Mouse (Mus musculus) ES-E14 (cell line): Measurements from ENCODE around the gene Tbck. TPM values are rescaled to one million over a fixed set of nuclear protein-coding genes. Genes with fewer than 3 reads are reported as not detected.

Experiments used
- DNase-seq: peaks from one replicate; pipeline ENCODE4 v3.0.0-alpha.2; 2013; ENCODE audit warnings: low read depth, low spot score
- H3K27ac ChIP-seq: 2 replicates; pipeline ENCODE4 v1.5.1; 2012; ENCODE audit warnings: low read depth, mild to moderate bottlenecking, low read length, moderate library complexity, mixed read lengths; ENCODE audit not compliant: poor library complexity, insufficient read depth, severe bottlenecking
- H3K36me3 ChIP-seq: 2 replicates; pipeline ENCODE4 v1.6.1; 2012; ENCODE audit warnings: mild to moderate bottlenecking, low read length, moderate library complexity, mixed read lengths; ENCODE audit not compliant: control insufficient read depth, poor library complexity, insufficient read depth, severe bottlenecking
- H3K4me1 ChIP-seq, 2 experiments: fragments of 150-350 bp in 1 of 2; sonication (generic) in 1 of 2; 2 replicates each; pipeline ENCODE4 v1.6.1; 2012; ENCODE audit warnings: low read length in 2 of 2, mild to moderate bottlenecking in 1 of 2, mixed read lengths in 1 of 2; ENCODE audit not compliant: control insufficient read depth in 2 of 2, insufficient read depth in 2 of 2, poor library complexity in 1 of 2
- H3K4me3 ChIP-seq, 2 experiments: fragments of 150-350 bp in 1 of 2; sonication (generic) in 1 of 2; 2 replicates each; pipeline ENCODE4 v1.5.1; 2012; ENCODE audit warnings: low read length in 2 of 2, low read depth in 1 of 2, mild to moderate bottlenecking in 1 of 2, mixed read lengths in 1 of 2; ENCODE audit not compliant: insufficient read depth in 1 of 2, poor library complexity in 1 of 2, severe bottlenecking in 1 of 2
- H3K9ac ChIP-seq: 2 replicates; pipeline ENCODE4 v1.6.1; 2012; ENCODE audit warnings: low read depth, mild to moderate bottlenecking, low read length, mixed read lengths; ENCODE audit not compliant: poor library complexity, insufficient read depth, severe bottlenecking
- H3K9me3 ChIP-seq: fragments of 150-350 bp; sonication (generic); 2 replicates; pipeline ENCODE4 v1.6.1; 2012; ENCODE audit warnings: low read depth, mild to moderate bottlenecking, low read length; ENCODE audit not compliant: control insufficient read depth, insufficient read depth
- CHD2 ChIP-seq: IDR thresholded peaks from 2 replicates; pipeline ENCODE4 v1.6.1; 2014; ENCODE audit warnings: mild to moderate bottlenecking, low read depth, low read length, inconsistent platforms
- HCFC1 ChIP-seq: IDR thresholded peaks from 2 replicates; pipeline ENCODE4 v1.6.1; 2012; ENCODE audit warnings: low read length, inconsistent platforms, borderline replicate concordance; ENCODE audit not compliant: insufficient read depth
- MAFK ChIP-seq: IDR thresholded peaks from 2 replicates; pipeline ENCODE4 v1.6.1; 2014; ENCODE audit warnings: mild to moderate bottlenecking, low read depth, low read length, inconsistent platforms; ENCODE audit not compliant: insufficient read depth
- ZC3H11A ChIP-seq: IDR thresholded peaks from 2 replicates; pipeline ENCODE4 v1.6.1; 2012; ENCODE audit warnings: low read depth, mild to moderate bottlenecking, inconsistent platforms, low read length, borderline replicate concordance
- ZNF384 ChIP-seq: IDR thresholded peaks from 2 replicates; pipeline ENCODE4 v1.6.1; 2012; ENCODE audit warnings: low read depth, low read length, inconsistent platforms
- in situ Hi-C, 2 experiments: fragments of 600-800 bp; cut with MboI; formaldehyde crosslinking; loops; one replicate each; pipeline ENCODE4 v1.15.1; 2025; ENCODE audit warnings: low sequenced_read_pairs in 2 of 2, inconsistent platforms in 1 of 2; ENCODE audit not compliant: unreplicated experiment in 2 of 2
- total RNA-seq: library from RNA; depleted of rRNA; stranded (reverse); fragments of 300-350 nt; gene quantifications from 2 replicates; pipeline ENCODE4 v1.2.3, GENCODE M21; 2012

Tbck gene
- total RNA-seq, 1 experiment, result 8.4 TPM

- no peak overlapping the region for H3K27ac ChIP-seq
- in situ Hi-C loops, result no loop called here
Measured at GRCm38 (mm10) chr3:132864986-132865385, 181.0 kb downstream of the Tbck start.

GRCm38 (mm10) chr3:132865596-132865995 lies 181.7 kb downstream of the Tbck start:
- no peak for TF ChIP-seq ZC3H11A
- in situ Hi-C loops, result no loop called here
- Histone ChIP-seq H3K9ac (no peak overlapping the region), H3K4me3 (no peak overlapping the region), H3K36me3 (no peaks in the 10 kb centered on the region), H3K9me3 (no peaks in the 10 kb centered on the region), H3K4me1 (no peaks in the 10 kb centered on the region), H3K27ac (no peak overlapping the region)
- DNase-seq, result no peak

More at GRCm38 (mm10) chr3:132864986-132865385, 181.0 kb downstream of the Tbck start:
- Histone ChIP-seq H3K4me1 (peaks cover 0 to 1% of the 10 kb centered on the region in 2 experiments; a peak in 2 of 4 replicates), H3K9me3 (no peaks in the 10 kb centered on the region), H3K4me3 (no peak overlapping the region), H3K36me3 (no peaks in the 10 kb centered on the region), H3K9ac (no peak overlapping the region)
- DNase-seq, result no peak
- TF ChIP-seq CHD2 (no peak), ZC3H11A (no peak), MAFK (no peak)

GRCm38 (mm10) chr3:132866984-132867383 lies 183.0 kb downstream of the Tbck start:
- Histone ChIP-seq H3K4me3 (no peak overlapping the region), H3K27ac (no peak overlapping the region), H3K9me3 (no peaks in the 10 kb centered on the region), H3K9ac (no peak overlapping the region), H3K36me3 (no peaks in the 10 kb centered on the region), H3K4me1 (no peaks in the 10 kb centered on the region)
- TF ChIP-seq ZNF384 (no peak), HCFC1 (no peak), CHD2 (no peak), MAFK (no peak), ZC3H11A (no peak)
- in situ Hi-C loops, result no loop called here
- DNase-seq, result no peak

- Histone ChIP-seq H3K4me1 (no peaks in the 10 kb centered on the region), H3K9ac (no peak overlapping the region), H3K9me3 (no peaks in the 10 kb centered on the region), H3K4me3 (no peak overlapping the region), H3K36me3 (no peaks in the 10 kb centered on the region), H3K27ac (no peak overlapping the region)
- no peak for TF ChIP-seq ZNF384
- no peak for TF ChIP-seq HCFC1
- TF ChIP-seq MAFK, result no peak
- no peak for TF ChIP-seq CHD2
- TF ChIP-seq ZC3H11A, result no peak
- DNase-seq, result no peak
- in situ Hi-C loops, result no loop called here
Measured at GRCm38 (mm10) chr3:132868838-132869237, 184.9 kb downstream of the Tbck start.

GRCm38 (mm10) chr3:132870079-132870478 lies 186.1 kb downstream of the Tbck start:
- H3K4me3 ChIP-seq, result no peak overlapping the region
- in situ Hi-C loops, result no loop called here
- no peak overlapping the region for H3K27ac ChIP-seq
- no peaks in the 10 kb centered on the region for H3K4me1 ChIP-seq
- no peak for TF ChIP-seq ZC3H11A
- TF ChIP-seq CHD2, result no peak
- no peak for TF ChIP-seq ZNF384
- TF ChIP-seq MAFK, result no peak
- no peak for TF ChIP-seq HCFC1
- DNase-seq, result no peak
- no peak overlapping the region for H3K9ac ChIP-seq
- no peaks in the 10 kb centered on the region for H3K36me3 ChIP-seq
- H3K9me3 ChIP-seq, result no peaks in the 10 kb centered on the region
